Mouse (Mus musculus) hindlimb bud, embryonic 11.5 days (tissue): ENCODE data around the gene Enox1.
"Not testable (repeated sequence)": the region's sequence is repeated elsewhere in the genome, so short reads cannot be mapped to it uniquely, and the experiment has no call there.

Experiments used
- DNase-seq: peaks from one replicate; pipeline ENCODE4 v3.0.0-alpha.2; 2012; ENCODE audit warnings: low read depth, low spot score; ENCODE audit errors: extremely low spot score

Gene Enox1

DNA sequence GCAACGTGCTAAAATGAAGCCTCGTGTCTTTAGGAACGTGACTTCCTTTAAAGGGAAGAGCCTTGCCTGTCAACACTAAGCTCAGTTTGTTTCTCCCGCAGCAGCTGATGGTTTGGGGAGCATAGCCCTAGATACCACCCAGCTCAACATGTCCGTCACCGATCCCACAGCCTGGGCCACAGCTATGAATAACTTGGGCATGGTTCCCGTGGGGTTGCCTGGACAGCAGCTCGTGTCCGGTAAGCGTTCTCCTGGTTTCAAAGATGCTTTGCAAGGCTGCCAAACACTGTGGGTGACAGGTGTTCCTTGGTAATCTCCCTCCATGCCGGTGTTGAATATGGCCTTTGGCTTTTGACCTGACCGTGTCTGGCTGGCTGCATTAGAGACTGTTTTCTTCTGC is 351.5 kb downstream of the Enox1 start:
- no peak for DNase-seq

DNA sequence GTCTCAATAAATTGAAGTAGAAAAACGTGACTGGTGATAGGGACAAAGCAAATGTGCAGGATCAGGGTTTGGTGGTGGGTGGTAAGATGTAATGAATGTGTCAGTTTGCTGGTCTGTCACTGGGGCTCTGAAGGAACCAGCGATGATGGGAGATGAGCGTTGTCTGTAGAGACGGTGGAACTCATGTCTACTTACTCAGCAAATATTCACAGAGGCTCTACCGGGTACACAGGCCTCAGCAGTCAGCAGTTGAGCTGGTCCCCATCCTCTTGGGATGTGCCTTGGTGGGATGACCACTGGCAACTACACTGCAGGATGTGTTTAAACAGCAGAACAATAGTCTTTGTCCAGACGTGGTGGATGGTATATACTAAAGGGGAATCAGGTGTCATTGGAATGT is 352.5 kb downstream of the Enox1 start:
- no peak for DNase-seq

DNA sequence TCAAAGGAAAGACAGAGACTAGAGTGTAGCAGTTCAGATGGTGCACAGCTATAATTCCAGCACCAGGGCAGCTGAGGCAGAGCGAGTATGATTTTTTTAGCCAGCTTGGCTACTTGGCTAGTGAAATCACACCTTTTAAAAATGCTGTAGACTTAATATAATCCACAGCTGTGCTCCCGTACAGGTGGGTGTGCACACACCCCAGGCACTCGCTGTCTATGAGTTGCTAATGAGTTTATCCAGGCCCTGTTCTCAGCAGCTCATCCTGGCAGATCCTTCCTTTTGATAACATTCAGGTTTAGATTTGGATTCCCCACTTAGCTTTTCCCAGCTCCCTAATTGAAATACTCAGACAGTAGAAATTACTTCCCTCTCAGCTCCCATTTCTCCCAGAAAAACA is 353.4 kb downstream of the Enox1 start:
- DNase-seq = no peak

DNA sequence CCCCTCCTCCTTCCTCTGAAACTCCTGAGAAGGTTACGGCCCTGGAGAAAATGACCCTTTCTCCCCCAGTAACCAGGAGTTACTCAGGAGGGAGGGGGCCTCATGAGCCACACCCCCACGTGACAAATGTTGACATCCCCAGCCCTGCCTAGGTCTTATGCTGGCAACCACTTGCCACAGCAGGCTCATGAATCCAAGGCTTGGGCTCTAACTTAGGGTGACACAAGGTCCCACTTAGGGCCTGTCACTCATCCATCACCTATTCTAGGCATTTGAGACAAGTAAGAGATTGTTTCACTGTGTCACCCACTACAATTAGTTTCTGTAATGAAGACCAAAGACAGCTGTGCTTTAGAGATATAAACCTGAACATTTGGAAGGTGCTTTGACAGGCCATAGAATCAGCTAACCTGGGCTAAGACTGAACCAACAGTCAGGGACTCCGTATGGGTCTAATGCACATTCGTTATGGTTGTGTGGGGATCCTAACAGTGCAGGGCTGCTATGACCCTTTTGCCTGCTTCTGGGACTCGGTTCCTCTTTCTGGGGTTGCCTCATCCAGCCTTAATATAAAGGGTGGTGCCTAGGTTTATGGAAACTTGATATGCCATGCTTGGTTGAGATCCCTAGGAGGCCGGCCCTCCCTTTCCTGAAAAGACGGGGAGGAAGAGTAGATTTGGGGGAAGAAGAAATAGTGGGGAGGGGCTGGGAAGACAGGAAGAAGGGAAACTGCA is 354.7 kb downstream of the Enox1 start:
- DNase-seq = no peak

DNA sequence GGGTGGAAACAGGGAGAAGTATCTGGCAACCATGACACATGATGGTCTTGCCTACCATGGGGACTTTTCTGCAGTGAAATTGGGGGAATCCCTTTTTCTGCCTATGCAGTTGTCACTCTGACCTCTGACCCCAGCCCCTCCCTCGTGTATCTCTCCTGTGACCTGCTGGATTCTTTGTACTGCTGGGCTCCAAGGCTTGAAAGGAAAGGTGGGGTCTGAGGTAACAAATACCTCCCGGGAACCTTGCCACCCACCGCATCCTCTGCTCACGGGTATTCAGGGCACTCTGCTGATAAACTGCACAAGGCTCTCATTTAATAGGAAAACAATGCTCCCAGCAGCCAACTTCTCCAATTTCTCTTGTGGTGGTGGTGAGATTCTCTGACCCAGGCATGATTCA is 361.5 kb downstream of the Enox1 start:
- no peak for DNase-seq

DNA sequence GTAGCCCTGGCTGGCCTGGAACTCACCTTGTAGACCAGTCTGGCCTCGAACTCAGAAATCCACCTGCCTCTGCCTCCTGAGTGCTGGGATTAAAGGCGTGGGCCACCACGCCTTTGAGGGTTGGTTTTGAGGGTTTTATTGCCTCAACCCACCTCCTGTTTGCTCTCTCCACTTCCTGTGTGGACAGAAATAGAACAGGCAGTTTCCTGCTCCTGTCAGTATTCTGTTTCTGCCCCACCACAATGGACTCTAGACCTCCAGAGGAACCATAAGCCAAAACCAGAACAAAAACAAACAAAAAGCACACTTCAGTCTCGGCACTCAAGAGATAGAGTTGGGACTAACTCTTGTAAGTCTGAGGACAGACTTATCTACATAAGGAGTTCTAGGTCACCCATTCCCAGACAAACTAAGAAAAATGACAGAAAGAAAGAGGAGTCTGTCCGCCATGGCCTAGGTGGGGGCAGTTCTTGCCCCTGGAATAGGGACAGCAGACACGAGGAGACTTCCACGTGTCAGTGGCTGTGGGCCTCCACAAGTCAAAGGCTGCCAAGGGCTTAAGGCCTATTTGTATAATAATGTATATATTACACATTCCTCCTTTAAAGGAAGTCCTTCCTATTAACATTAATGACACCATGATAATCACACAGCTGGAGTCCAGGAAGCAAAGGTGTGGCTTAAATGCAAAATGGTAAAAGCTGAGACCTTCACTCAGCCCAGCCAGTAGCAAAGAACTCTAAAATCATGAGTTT is 362.6 kb downstream of the Enox1 start:
- DNase-seq = no peak

DNA sequence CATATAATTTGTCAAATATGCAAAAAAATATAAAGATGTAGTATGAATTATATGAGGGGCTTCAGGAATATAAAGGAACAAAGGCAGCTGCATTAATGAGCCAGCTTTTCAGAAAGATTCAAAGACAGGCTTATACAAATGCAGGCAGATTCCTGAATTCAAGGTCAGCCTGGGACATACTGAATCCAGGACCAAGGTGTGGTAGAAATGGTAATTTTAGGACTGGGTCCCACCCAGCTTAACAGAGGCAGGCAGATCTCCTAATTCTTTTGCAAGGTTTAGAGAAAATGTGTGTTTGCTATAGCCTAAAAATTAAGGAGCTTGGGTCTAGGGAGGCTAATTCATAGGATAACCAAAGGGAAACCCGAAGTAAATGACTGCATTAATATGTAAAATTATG is 363.1 kb downstream of the Enox1 start:
- DNase-seq = no peak

DNA sequence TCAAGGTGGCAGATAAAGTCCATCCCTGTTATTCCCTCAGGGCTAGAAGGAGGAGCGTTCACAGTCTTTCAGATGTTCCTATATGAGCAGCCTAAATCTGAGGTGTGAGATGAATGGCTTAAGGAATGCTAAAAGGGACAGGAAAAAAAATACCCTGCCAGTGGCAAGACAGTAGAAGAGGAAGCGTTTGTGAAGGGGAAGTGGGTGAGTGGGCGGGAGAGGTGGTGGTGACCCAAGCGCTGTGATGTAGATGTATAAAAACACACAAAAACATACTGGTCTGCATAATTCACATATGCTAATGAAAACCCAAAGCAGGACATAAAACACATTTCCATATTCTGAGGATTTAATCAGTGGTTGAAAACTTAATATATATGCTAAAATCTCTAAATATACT is 367.7 kb downstream of the Enox1 start:
- DNase-seq = no peak

DNA sequence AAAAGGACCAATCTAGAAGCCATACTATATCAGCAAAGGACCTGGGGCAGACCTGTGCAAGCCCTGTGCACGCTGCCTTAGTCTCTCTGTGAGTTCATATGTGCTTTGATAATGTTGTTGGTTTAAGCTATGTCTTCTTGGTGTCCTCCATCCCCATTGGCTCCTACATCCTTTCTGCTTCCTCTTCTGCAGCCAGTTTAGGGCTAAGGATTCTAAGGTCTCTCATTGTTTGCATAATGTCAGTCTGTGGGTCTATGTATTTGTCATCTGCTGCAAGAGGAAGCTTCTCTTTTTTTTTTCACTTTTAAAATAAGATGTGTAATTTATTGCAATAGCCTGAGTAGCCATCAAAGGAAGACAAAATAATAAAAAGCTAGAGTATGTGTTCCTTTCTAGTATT is 369.7 kb downstream of the Enox1 start:
- no peak for DNase-seq

DNA sequence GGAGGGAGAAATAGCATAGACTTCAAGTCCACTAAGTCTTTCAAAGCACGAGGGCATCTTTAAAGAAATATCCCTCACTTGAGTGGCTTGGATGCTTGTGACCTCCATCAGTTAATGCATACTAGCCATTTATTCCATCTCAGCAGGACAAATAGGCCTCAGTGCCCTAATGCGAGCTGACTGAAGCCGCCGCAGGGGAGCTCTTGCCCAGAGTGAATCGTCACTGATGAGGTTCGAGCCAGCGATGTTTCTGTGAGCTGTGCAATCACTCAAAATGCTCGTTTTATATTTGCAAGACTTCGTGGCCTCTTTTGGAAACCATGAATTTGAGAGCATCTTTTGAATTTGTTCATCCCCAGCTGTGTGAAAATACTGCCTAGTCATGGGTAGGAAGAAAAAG is 372.6 kb downstream of the Enox1 start:
- DNase-seq = no peak

DNA sequence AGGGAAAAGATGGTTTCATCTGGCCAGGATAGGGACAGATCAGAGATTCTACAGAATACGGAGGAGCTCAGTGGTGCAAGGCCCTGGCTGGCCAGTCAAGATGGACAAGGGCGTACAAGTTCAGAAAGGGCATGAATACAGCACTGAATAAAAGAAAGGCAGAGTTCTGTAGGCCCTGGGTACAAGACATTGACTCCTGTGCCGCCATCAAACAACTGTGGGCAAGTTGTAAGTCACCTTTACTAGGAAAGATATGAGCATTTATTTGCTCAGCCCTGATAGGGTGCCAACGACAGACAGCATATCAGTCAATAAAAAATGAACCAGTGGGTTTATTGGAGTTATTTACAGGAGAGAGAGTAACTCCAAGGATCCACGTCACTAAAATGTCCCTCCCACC is 373.1 kb downstream of the Enox1 start:
- no peak for DNase-seq

DNA sequence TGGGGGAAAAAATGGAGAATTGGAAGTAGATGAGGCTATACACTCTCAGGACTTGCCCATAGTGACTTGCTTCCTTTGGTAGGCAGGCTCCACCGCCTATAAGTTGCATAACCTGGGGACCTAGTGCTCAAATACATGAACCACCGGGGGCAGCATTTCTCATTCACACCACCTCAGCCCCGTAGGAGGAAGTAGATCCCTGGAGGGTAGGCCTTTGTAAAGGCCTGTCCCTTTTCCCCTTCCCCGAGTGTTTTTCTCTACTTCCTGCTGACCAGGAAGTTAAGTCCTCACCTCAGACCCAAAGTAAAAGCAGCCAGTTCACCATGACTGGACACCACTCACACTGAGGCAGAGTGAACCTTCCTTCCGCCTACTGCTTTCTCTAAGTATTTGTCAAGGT is 377.1 kb downstream of the Enox1 start:
- DNase-seq = no peak

DNA sequence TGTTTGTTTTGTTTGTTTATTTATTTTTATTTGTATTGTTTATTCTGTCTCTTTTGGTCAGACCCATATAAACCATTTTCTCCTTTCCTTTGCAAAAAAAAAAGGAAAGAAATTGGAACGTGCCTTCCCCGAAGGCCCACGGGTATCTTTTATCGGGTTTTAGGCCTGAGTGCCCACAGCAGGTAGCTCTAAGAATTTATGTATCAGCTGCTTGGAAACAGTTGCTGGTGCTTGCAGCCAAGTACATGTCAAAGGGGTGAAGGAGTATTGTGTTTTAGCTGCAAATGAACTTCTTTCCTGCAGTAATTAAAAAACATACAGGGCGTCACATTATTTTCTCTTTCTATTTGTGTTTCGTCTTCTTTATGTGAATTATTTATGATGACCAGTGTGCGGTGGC is 377.6 kb downstream of the Enox1 start:
- no peak for DNase-seq

DNA sequence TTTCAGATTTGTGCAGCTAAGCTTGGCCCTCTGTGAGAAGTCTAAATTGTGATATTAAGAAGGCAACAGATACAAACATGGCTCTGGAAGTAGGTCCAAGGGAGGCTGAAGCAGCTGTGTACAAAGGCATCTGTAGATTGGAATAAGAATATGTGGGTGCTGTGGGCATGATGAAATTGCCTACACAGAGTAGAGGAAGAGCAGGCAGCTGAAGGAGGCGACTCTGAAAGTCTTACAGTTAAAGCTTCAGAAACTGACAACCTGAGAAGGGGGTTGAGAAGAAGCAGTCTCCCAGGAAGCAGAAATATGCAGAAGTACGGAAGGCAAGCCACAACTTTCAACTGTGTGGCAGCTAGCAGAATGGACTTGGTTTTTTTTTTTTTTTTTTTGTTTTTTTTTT is 380.0 kb downstream of the Enox1 start:
- no peak for DNase-seq

DNA sequence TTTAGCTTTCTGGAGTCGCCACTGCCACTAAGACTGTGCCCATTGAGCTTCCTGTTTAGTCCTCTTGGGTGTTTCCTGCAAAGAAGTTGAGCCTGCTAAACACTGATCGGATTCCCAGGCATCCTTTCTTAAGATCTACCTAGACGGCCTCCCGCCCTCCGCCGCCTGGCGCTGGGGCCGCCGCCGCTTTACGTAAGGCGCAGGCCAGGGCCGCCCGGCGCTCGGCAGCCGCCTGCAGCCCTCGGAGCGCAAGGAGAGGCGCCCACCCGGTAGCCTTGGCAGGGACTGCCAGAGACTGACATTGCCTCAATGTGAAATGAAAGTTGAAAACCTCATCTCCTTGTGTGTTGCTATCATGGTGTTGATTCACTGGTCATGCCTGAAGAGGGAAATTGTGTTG is 383.0 kb downstream of the Enox1 start:
- not testable (repeated sequence) for DNase-seq

DNA sequence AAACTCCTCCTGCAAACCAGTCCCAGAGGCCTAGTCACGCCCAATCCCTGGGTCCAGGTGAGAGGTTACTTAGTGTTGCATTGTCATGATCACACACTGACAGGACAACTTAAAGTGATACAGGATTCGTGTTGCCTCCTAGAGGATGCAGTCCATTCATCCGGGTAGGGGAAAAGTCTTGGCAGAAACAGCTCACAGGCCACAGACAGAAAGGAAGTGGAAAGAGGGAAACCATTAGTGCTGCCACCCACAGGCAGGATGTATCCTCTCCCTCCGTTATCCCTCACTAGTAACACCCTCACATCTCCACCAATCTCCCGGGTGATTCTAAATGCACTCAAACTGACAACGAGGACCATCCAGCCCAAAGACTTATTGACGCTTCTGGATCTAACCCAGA is 385.4 kb downstream of the Enox1 start:
- no peak for DNase-seq

DNA sequence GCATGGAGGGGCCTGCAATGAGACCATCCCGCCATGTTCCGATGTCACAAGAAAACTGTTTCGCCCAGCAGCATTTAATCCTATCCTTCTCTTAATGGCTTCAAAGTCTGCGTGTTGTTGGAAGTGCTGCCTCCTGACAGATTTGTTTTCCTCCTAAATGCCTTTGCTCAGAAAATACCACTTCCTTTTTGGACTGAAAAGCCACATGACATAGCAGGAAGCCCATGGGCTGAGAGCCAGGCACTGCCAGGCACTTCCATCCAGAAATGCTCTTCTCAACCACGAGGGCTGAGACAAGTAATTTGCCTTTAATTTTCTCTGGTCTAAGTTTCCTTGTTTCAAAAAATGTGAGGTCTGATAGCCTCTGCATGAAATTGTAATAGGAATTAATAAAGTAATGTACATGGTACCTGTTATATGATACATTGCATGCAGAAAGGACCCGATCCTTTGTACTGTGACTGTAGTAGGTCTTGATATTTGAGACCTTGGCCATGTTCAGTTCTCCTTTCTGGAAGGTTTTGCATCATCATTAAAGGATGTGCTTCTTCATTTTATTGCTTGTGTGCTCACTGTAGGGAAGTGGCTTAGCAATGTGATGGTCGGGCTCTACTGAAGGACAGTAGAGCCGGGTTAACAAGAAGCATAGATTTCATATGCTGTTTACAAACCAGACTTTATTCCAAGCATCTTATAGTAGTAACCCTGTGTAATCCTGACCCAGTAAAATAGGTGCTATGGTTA is 390.1 kb downstream of the Enox1 start:
- DNase-seq = no peak

DNA sequence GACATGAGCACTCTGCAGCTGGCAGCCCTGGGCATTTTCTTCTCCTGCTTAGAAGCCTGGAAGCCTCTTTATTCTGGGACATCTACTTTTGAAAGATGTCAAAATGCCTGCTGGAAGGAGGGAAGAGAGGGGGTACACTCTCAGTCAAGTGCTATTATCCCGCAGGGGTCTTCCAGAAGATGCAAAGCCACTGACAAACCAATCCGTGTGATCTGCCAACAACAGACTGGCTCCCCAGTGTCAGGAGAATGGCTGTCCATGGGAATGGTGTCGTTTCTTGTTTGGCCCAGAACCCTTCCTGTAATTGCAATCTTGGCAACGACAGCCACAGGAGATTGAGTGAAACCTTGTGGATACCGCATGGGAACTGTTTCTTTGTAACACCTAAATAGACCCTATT is 390.8 kb downstream of the Enox1 start:
- DNase-seq = no peak

DNA sequence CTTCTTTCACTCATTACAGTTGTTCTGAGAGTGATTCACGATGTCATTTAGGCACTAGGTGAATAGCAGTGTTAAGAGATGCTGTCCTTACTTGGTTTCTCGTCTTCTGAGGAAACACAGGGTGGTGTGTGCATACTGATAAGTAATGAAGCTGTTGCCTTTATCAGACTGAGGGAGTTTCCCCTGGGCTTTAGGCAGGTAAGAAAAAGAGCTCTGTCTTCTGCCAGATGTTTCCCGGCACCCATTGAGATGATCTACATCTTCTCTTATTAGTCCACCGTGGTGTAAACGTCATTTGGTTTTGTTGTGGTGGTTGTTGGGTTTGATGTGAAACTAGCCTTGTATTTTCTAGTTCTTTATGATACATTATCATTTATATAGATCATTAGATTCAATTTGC is 392.4 kb downstream of the Enox1 start:
- DNase-seq = no peak

DNA sequence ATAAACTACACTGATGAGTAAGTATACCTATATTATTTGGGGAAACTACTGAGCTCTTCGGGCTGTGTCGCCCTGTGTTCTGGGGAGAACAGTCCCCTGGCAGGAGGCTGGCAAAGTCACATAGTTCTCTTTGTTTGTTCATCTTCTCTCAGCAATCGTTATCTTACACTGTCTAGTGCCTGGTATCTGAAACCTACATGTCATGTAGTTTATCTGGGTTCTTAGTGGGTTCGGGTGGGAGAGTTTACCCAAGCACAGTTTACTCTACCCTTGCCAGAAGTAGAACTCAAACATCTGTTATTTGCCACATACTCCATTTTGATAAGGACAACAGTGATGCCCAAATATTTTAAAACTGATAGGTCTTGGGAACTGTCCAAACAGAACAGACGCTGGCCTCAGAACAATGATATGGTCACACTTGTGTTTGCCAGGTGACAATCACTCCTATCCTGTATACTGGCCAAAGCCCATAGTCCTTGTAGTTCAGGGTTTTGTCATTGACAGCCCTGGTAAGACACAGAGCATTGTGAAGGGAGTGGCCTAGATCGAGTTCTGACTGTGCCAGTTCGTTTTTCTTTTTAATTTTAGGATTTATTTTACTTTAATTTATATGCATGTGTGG is 401.0 kb downstream of the Enox1 start:
- no peak for DNase-seq

DNA sequence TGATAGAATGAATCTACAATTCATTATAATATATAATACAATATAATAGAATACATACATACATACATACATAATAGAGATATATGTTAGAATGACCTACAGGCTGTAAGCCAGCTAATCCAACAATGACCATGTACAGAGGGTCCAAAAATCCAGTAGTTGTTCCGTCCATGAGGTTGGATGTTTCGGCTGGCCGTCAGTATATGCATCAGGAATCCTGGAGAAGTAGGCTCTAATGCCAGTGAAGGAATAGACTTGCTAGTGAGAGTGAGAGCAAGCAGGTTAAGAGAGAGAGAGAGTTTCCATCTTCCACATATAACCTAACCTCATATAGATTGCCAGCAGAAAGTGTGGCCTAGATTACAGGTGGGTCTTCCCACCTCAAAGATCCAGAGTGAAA is 402.3 kb downstream of the Enox1 start:
- no peak for DNase-seq

DNA sequence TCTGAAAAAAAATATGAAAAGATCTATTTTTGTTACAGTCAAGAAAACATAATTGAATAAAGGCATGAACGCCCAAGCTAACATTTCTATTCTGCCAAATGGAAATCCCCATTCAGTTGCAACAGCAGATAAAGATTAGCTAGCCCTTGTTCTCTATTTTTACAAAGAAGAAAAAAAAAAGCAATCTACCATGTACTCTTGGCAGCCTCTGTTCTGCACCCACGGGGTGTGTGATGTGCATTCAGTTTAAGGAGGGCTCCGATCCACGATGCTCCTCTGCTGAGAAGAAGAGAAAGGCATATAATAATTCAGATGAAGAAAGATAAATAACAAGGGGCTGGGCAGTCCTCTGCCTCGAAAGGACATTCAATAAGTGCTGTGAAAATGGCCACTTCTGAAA is 403.2 kb downstream of the Enox1 start:
- DNase-seq = no peak
